Mouse (Mus musculus) forebrain, embryonic 12.5 days (tissue): ENCODE results near the gene Pkmyt1. TPM values are rescaled to one million over a fixed set of nuclear protein-coding genes. Genes with fewer than 3 reads are reported as not detected.

Source experiments
- ATAC-seq: fragments of 200-750 bp; cut with Nextera tagmentation; 2 replicates; pipeline ENCODE4 v1.8.0; 2017; ENCODE audit warnings: moderate TSS enrichment; ENCODE audit not compliant: low FRiP score
- H3K27ac ChIP-seq: fragments of 300-500 bp; sonication (generic); 2 replicates; pipeline ENCODE4 v1.5.1; 2016; ENCODE audit warnings: mild to moderate bottlenecking
- H3K27me3 ChIP-seq: fragments of 300-500 bp; sonication (generic); 2 replicates; pipeline ENCODE4 v1.6.1; 2016; ENCODE audit warnings: mild to moderate bottlenecking
- H3K36me3 ChIP-seq: fragments of 300-500 bp; sonication (generic); replicated peaks from 2 replicates; pipeline ENCODE4 v1.6.1; 2016; ENCODE audit warnings: mild to moderate bottlenecking
- H3K4me1 ChIP-seq: fragments of 300-500 bp; sonication (generic); 2 replicates; pipeline ENCODE4 v1.6.1; 2016
- H3K4me2 ChIP-seq: fragments of 300-500 bp; sonication (generic); 2 replicates; pipeline ENCODE4 v1.6.1; 2016; ENCODE audit warnings: mild to moderate bottlenecking, moderate library complexity
- H3K4me3 ChIP-seq: fragments of 300-500 bp; sonication (generic); replicated peaks from 2 replicates; pipeline ENCODE4 v1.5.1; 2016; ENCODE audit warnings: mild to moderate bottlenecking
- H3K9ac ChIP-seq: fragments of 300-500 bp; sonication (generic); 2 replicates; pipeline ENCODE4 v1.6.1; 2016; ENCODE audit warnings: mild to moderate bottlenecking
- H3K9me3 ChIP-seq: fragments of 300-500 bp; sonication (generic); 2 replicates; pipeline ENCODE4 v1.6.1; 2016
- WGBS: fragments of 180-500 bp; shearing (Covaris S2); methylation state at CpG from one replicate; pipeline ENCODE4 v1.1.7; 2016; 5-methylcytosine and 5-hydroxymethylcytosine counted together
- polyA plus RNA-seq: library from polyadenylated mRNA; unstranded; fragments of >200 nt; fragmentation: Nextera tagmentation; extraction: Ambion mirVana; gene quantifications from 2 replicates; pipeline ENCODE4 v1.2.1, GENCODE M21; 2016

Pkmyt1 gene
- polyA plus RNA-seq, 1 experiment from 2014 or later: 49.6 TPM

DNA sequence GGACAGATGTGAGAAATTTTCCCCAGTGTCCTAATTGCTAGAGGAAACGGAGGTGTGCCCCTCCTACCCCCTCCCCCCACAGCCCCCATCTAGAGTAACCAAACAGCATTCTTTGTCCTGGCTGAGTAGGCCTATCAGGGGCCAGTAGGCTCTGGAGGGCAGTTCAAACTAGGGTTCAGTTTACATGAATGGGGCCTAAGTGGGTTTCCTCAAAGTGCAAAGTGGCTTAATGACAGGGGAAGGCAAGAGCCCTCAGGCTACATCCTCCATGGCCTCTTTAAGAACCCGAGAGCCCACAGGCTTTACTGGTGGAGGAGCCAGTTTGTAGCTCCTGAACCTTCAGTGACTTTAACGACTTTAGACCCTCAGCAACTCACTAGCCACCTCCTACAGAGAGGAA, 30.3 kb upstream of the Pkmyt1 start:
- H3K4me2 ChIP-seq: no peak overlapping the region
- ATAC-seq: no peak
- no peak overlapping the region for H3K4me3 ChIP-seq
- H3K27me3 ChIP-seq: peaks cover 50% of the 10 kb centered on the region
- WGBS: 9% methylated on average over 3 of the region's 3 CpGs
- no peak overlapping the region for H3K27ac ChIP-seq
- H3K4me1 ChIP-seq: peaks cover 7% of the 10 kb centered on the region
- no peaks in the 10 kb centered on the region for H3K9me3 ChIP-seq
- H3K36me3 ChIP-seq: no peaks in the 10 kb centered on the region
- H3K9ac ChIP-seq: no peak overlapping the region

DNA sequence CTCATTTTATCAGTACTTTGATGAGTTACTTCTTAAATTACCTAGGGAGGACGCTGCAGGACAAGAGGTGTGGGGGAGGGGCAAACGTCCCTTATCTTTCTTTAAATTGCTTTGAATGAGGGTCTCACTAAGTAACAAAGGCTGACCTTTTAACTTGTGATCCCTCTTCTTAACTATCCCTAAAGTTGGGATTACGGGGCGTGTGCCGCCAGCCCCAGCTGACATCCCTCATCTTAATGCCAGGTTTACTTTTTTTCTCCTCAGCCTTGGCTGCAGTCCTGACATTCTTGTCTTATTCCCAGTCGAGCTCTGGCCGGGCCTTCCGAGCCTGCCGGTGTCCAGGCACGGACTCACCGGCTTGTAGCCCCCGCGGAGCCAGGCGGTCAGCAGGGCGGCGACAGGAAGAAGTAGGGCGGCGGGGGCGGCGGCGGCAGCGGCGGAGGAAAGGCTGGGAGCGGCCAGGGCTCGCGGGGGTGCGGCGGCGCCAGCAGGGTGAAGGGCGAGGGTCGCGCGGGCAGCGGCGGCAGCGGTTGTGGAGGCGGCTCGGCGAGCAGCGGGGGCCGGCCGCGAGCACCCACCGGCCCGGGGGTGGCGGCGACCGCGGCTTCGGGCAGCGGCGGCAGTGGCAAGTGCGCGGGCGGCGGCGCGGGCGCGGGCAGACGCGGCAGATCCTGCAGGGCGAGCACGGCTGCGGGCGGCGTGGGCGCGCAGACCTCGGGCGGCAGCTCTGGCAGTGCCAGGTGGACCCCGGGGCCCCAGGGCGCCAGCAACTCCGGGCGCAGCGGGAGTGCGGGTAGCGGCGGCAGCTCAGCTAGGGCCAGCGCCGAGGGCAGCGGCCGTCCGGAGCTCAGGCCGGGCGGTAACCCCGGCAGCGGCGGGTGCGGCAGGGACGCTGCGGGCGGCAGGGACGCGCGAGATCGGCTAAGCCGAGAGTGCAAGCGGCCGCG, 26.7 kb upstream of the Pkmyt1 start:
- Histone ChIP-seq H3K36me3 (no peaks in the 10 kb centered on the region), H3K27me3 (peaks cover 63% of the 10 kb centered on the region), H3K4me3 (peak overlapping the region; percentile 77), H3K27ac (0 out of 2 replicates have a peak overlapping the region, but pooled peaks have one; percentile 13), H3K9me3 (no peaks in the 10 kb centered on the region), H3K4me2 (peak overlapping the region; percentile 100), H3K9ac (peak overlapping the region; percentile 63), H3K4me1 (peaks cover 7% of the 10 kb centered on the region)
- ATAC-seq: peak; percentile 72
- under 1% methylated on average over 59 of the region's 101 CpGs for WGBS

DNA sequence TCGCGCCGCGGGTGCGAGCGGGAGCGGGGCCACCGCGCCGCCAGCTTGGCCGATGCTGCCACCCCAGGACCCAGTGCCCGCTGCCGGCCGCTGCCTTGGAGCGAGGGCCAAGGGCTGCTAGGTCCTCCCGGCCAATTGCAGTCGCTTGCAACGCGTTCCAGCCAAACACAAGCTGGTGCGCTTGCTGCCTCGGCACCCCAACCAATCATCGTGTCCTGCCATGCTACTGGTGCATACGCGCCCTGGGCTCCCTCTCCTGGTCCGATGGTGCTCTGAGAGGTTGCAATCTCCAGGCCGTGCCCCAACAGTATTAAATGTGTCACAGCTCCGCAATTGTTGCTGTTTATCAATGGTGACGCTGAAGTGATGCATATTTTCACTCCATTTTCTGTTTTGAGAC, 26.1 kb upstream of the Pkmyt1 start:
- peak; percentile 95 for ATAC-seq

DNA sequence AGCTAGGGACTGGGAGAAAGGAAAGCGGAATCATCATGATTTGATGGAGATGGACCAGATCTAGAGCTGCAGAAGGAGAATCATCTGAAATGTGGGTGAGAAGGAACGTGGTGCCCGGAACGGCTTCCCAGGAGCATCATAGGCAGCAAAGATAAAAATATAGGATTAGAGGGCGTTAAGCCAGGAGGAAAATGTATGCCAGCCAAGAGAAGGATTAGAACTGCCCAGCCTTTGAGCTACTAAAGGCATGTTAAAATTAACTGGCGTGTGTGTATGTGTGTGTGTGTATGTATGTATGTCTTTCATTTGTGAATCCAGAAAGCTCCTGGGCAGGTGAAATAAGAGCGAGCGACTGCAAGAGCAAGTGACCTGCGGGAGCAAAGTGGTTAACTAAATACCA, 22.8 kb upstream of the Pkmyt1 start:
- Histone ChIP-seq H3K9ac (no peak overlapping the region), H3K27me3 (peaks cover 60% of the 10 kb centered on the region), H3K4me1 (peaks cover 7% of the 10 kb centered on the region), H3K9me3 (no peaks in the 10 kb centered on the region), H3K36me3 (no peaks in the 10 kb centered on the region), H3K4me3 (no peak overlapping the region), H3K4me2 (no peak overlapping the region), H3K27ac (no peak overlapping the region)
- WGBS: 84% methylated on average over 9 of the region's 9 CpGs
- no peak for ATAC-seq

More for the DNA sequence above, 26.1 kb upstream of the Pkmyt1 start:
- peak overlapping the region; percentile 63 for H3K9ac ChIP-seq
- peaks cover 7% of the 10 kb centered on the region for H3K4me1 ChIP-seq
- no peaks in the 10 kb centered on the region for H3K9me3 ChIP-seq
- H3K27ac ChIP-seq: 0 out of 2 replicates have a peak overlapping the region, but pooled peaks have one; percentile 13
- H3K27me3 ChIP-seq: peaks cover 63% of the 10 kb centered on the region
- peak overlapping the region; percentile 77 for H3K4me3 ChIP-seq
- no peaks in the 10 kb centered on the region for H3K36me3 ChIP-seq
- peak overlapping the region; percentile 100 for H3K4me2 ChIP-seq
- under 1% methylated on average over 24 of the region's 28 CpGs for WGBS

DNA sequence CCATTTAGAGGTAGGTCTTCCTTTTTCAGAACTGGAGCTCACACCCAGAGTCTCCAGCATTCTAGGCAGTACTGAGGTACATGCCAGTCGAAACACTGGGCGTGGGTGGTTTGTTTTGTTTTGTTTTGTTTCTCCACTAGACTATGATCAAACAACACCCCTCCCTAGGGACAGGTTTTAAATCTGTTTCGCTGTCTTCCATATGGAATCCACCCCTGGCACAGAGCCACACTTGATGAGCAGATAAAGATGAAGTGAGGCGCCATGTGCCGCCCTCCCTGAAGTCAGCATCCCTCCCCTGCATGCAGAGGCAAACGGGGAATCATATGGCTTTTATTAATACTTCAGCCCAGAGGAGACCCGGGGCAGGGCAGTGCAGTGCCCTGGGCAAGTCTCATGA, 21.4 kb upstream of the Pkmyt1 start:
- H3K27ac ChIP-seq: no peak overlapping the region
- H3K27me3 ChIP-seq: peaks cover 48% of the 10 kb centered on the region
- H3K4me3 ChIP-seq: no peak overlapping the region
- no peaks in the 10 kb centered on the region for H3K4me1 ChIP-seq
- no peaks in the 10 kb centered on the region for H3K9me3 ChIP-seq
- no peak for ATAC-seq
- 60% methylated on average over 7 of the region's 7 CpGs for WGBS
- no peak overlapping the region for H3K4me2 ChIP-seq
- no peaks in the 10 kb centered on the region for H3K36me3 ChIP-seq
- no peak overlapping the region for H3K9ac ChIP-seq

DNA sequence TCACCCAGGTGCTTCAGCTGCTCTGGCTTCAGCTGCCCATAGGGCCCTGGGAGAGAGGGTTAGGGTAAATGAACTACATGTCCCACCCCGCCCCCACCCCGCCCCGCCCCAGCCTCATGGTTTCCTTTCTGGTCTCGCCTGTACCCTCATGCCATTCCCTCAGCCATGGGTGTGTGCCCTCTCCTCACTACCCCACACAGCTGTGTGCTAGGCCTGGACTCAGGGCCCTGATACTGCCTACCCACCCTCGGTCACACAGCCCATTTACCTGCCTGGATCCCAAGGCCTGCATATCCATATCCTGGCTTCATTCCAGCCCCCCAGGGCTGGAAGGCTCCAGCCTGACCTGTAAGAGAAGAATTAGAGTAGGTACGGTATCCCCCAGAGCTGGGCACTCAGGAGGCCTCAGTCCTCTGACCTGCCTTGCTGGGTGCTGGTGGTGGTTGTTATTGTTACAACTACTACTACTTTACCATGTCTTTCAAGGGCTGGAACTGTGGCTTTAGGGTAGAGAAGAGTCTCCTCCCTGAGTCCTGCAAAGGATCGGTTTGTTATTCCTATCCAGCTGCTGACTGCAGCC, 20.5 kb upstream of the Pkmyt1 start:
- Histone ChIP-seq H3K4me1 (no peaks in the 10 kb centered on the region), H3K27me3 (peaks cover 48% of the 10 kb centered on the region), H3K36me3 (no peaks in the 10 kb centered on the region), H3K4me3 (no peak overlapping the region), H3K4me2 (no peak overlapping the region), H3K9ac (no peak overlapping the region), H3K9me3 (no peaks in the 10 kb centered on the region), H3K27ac (no peak overlapping the region)
- WGBS: 80% methylated on average over 7 of the region's 7 CpGs
- ATAC-seq: no peak

DNA sequence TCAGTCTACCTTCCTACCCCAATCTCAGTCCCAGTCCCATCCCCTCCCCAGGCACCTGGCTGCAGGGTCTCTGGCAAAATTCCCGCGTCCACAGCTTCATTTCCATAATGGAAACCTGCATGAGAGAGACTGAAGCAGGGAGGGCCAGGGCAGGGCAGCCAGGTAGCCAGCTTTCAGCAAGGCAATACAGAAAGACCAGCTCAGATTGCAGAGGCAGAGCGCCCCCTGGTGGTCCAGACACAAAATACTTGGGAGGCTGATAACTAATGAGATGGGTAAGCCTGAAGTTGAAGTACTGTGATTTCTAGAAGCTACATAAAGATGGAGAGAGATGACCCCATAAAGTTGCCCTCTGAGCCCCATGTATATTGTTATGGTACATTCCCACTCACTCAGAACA, 19.9 kb upstream of the Pkmyt1 start:
- H3K27ac ChIP-seq: no peak overlapping the region
- H3K27me3 ChIP-seq: peaks cover 43% of the 10 kb centered on the region
- no peaks in the 10 kb centered on the region for H3K9me3 ChIP-seq
- no peak overlapping the region for H3K4me2 ChIP-seq
- no peaks in the 10 kb centered on the region for H3K4me1 ChIP-seq
- no peaks in the 10 kb centered on the region for H3K36me3 ChIP-seq
- H3K9ac ChIP-seq: no peak overlapping the region
- peak; percentile 65 for ATAC-seq
- no peak overlapping the region for H3K4me3 ChIP-seq
- 1% methylated on average over 3 of the region's 3 CpGs for WGBS

DNA sequence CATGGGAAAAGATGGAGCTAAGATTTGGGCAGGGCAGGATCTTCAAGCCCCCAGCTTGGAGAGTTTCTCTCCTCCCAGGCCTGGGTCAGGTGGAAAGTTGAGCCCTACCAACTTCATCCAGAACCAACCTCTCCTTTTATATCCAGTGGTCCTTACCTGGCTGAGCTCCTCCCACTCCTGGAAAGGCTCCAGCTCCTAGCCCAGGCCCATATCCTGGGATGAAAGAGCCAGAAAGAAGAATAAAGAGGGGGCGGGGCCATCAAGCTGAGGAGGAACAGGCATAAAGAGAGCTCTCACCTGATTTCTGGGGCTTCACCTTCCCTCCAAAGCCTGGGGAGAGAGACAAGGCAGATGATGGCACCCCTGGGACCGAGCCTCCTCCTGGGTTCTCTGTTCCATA, 9.1 kb upstream of the Pkmyt1 start:
- H3K4me1 ChIP-seq: no peaks in the 10 kb centered on the region
- no peak for ATAC-seq
- 58% methylated on average over 2 of the region's 2 CpGs for WGBS
- peaks cover 5% of the 10 kb centered on the region; the same call in 1 of the 2 replicates for H3K27me3 ChIP-seq
- no peak overlapping the region for H3K9ac ChIP-seq
- H3K4me3 ChIP-seq: no peak overlapping the region
- H3K4me2 ChIP-seq: no peak overlapping the region
- no peak overlapping the region for H3K27ac ChIP-seq
- H3K9me3 ChIP-seq: no peaks in the 10 kb centered on the region
- no peaks in the 10 kb centered on the region for H3K36me3 ChIP-seq

DNA sequence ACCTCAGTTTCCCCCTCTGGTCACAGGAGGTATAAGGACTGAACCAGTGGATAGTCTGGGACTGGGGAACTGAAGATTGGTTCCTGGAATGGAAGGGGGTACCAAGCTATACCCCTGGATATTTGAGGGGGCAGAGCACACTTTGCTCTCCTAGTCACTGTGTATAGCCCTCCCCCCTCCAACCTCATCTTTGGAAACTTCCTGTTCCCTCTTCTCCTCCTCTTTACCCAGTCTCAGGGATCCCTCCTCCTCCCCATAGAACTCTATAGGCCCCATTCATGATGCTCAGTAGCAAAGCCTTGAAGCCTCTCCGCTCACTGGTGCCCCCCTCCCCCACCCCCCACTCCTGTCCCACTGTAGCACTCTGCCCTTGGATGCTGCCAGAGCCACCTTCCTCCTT, 6.7 kb upstream of the Pkmyt1 start:
- WGBS: 0% methylated on average over 1 of the region's 1 CpGs
- no peak overlapping the region for H3K4me2 ChIP-seq
- peaks cover 10% of the 10 kb centered on the region; the same call in 1 of the 2 replicates for H3K27me3 ChIP-seq
- H3K36me3 ChIP-seq: no peaks in the 10 kb centered on the region
- H3K27ac ChIP-seq: no peak overlapping the region
- no peaks in the 10 kb centered on the region for H3K4me1 ChIP-seq
- H3K9ac ChIP-seq: no peak overlapping the region
- no peak overlapping the region for H3K4me3 ChIP-seq
- no peak for ATAC-seq
- no peaks in the 10 kb centered on the region for H3K9me3 ChIP-seq

DNA sequence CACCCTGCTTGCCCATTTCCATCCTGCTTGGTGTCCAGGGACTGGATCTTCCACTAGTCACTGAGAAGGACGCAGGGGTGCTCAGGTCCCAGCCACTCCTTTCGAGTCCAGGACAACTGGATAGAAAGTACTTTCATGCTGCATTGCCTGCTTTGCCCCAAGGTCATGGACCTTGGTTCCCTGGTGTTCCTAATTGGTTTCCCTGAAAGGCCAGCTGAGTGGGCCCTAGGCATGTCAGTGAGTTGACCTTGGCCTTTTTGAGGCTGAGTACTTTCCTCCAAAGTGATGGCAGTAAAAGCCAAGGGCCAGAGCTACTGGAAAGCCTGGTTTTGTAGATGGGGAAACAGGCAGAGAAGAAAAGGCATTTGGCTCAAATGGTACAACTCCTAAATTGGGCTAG, 4.2 kb upstream of the Pkmyt1 start:
- H3K9me3 ChIP-seq: no peaks in the 10 kb centered on the region
- no peak overlapping the region for H3K27ac ChIP-seq
- 90% methylated on average over 2 of the region's 2 CpGs for WGBS
- H3K9ac ChIP-seq: no peak overlapping the region
- H3K36me3 ChIP-seq: no peaks in the 10 kb centered on the region
- peaks cover 8% of the 10 kb centered on the region for H3K4me1 ChIP-seq
- ATAC-seq: no peak
- H3K4me3 ChIP-seq: no peak overlapping the region
- peaks cover 10% of the 10 kb centered on the region; the same call in 1 of the 2 replicates for H3K27me3 ChIP-seq
- H3K4me2 ChIP-seq: no peak overlapping the region

DNA sequence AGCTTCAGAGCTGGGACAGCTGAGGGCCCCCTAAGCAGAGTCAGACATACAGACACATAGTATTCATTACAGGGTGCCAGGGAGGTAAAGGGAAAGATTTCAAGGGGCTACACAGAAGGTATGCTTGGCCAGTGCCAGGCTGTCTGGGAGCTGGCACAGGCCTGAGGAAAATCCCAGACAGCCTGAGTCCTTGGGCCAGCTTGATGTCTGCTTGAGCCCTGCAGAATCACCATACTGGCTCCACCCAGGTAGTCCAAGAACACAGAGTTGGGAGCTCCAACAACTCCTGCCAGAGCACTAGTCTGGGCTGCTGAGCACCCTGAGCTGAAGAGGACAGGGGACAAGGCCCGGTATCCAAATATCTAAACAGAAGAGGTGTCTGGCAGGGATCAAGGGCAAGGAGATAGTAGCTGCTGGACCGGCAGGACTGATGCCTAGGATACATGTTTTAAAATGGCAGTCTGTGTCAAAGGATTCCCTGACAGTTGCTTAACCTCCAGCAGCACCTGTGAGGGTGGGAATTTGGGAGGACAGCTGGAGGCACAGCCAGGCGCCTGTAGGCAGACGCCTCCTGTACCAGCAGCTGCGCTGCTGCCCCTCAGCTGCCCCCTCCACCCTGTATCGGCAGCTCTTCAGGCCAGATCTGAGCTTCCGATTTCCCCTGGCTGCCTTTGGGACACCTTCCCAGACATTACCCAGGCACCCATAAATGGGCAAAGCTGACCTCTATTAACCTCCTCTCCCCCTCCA, 3.6 kb upstream of the Pkmyt1 start, which contains the start of gene 1520401A03Rik:
Gene 1520401A03Rik, minus strand, starts transcription at position 408 of the 750 bp plus-strand sequence.
- 86% methylated on average over 7 of the region's 7 CpGs for WGBS

DNA sequence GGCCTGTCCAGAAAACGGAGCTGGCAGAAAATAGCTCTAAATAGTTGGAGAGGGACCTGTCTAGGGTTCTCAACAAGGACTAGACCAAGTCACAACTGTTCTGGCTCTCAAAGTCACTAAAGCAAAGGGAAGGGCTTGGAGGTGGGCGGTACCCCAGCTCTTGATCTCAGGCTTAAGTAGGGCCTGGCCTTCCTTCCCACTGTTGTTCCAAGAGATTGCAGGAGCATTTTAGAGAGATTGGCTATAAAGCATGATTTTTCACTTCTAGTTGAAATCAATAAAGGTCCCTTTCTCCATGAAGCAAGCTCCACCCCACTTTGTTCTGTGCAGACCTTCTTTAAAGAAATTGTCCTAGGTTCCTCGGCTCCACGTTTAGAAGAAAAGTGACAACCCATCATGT, 659 bp upstream of the Pkmyt1 start:
- Histone ChIP-seq H3K36me3 (no peaks in the 10 kb centered on the region), H3K27ac (peak overlapping the region; percentile 53; the same call in 1 of the 2 replicates), H3K4me2 (peak overlapping the region; percentile 88), H3K9ac (peak overlapping the region; percentile 48), H3K4me1 (peaks cover 14% of the 10 kb centered on the region), H3K4me3 (peak overlapping the region; percentile 92), H3K9me3 (no peaks in the 10 kb centered on the region), H3K27me3 (peaks cover 7% of the 10 kb centered on the region; the same call in 1 of the 2 replicates)
- no peak for ATAC-seq
- WGBS: 69% methylated on average over 4 of the region's 4 CpGs

More for the DNA sequence above, 3.6 kb upstream of the Pkmyt1 start, which contains the start of gene 1520401A03Rik:
- H3K9ac ChIP-seq: no peak within 1 kb of the TSS
- ATAC-seq: no peak
- H3K9me3 ChIP-seq: no peaks in the 10 kb centered on the region
- H3K27me3 ChIP-seq: peaks cover 10% of the 10 kb centered on the region; the same call in 1 of the 2 replicates
- peaks cover 12% of the 10 kb centered on the region for H3K4me1 ChIP-seq
- no peak within 1 kb of the TSS for H3K4me2 ChIP-seq
- H3K36me3 ChIP-seq: no peaks in the 10 kb centered on the region
- no peak within 1 kb of the TSS for H3K4me3 ChIP-seq
- no peak within 1 kb of the TSS for H3K27ac ChIP-seq
